Mouse (Mus musculus) heart, adult 2 months (tissue): ENCODE data around the gene Grid2.

ENCODE experiments used
- CTCF ChIP-seq: fragments of 200-600 bp; IDR thresholded peaks from 2 replicates; pipeline ENCODE4 v1.8.1; 2022; ENCODE audit warnings: antibody characterized with exemption, mild to moderate bottlenecking, moderate library complexity
- EP300 ChIP-seq: fragments of 200-500 bp; IDR thresholded peaks from 2 replicates; pipeline ENCODE4 v1.6.1; 2011; ENCODE audit warnings: low read depth, low read length, control low read depth; ENCODE audit not compliant: insufficient read depth
- POLR2A ChIP-seq: fragments of 200-500 bp; IDR thresholded peaks from 2 replicates; pipeline ENCODE4 v1.6.1; 2011; ENCODE audit warnings: mild to moderate bottlenecking, low read depth, low read length, control low read depth; ENCODE audit not compliant: insufficient read depth

GRCm38 (mm10) chr6:64450770-64451169 lies 1195.1 kb downstream of the Grid2 start:
- no peak for TF ChIP-seq CTCF
- TF ChIP-seq POLR2A, result no peak
- no peak for TF ChIP-seq EP300
